Mouse (Mus musculus) limb, embryonic 10.5 days (tissue): Measurements from ENCODE around the gene Tesk1. TPM values are rescaled to one million over a fixed set of nuclear protein-coding genes. Genes with fewer than 3 reads are reported as not detected.

Source experiments
- DNase-seq: peaks from one replicate; pipeline ENCODE4 v3.0.0-alpha.2; 2017; ENCODE audit warnings: low spot score
- H3K27ac ChIP-seq: fragments of 300-500 bp; sonication (generic); 2 replicates; pipeline ENCODE4 v1.5.1; 2016; ENCODE audit warnings: mild to moderate bottlenecking
- H3K27me3 ChIP-seq: fragments of 300-500 bp; sonication (generic); 2 replicates; pipeline ENCODE4 v1.6.1; 2016; ENCODE audit warnings: low read depth, mild to moderate bottlenecking; ENCODE audit not compliant: poor library complexity, severe bottlenecking
- H3K36me3 ChIP-seq: fragments of 300-500 bp; sonication (generic); 2 replicates; pipeline ENCODE4 v1.6.1; 2016; ENCODE audit warnings: mild to moderate bottlenecking, moderate library complexity
- H3K4me1 ChIP-seq: fragments of 300-500 bp; sonication (generic); 2 replicates; pipeline ENCODE4 v1.6.1; 2016
- H3K4me3 ChIP-seq: fragments of 300-500 bp; sonication (generic); 2 replicates; pipeline ENCODE4 v1.5.1; 2016; ENCODE audit warnings: mild to moderate bottlenecking, moderate library complexity
- H3K9me3 ChIP-seq: fragments of 300-500 bp; sonication (generic); replicated peaks from 2 replicates; pipeline ENCODE4 v1.6.1; 2016; ENCODE audit warnings: mild to moderate bottlenecking
- WGBS: fragments of 180-500 bp; shearing (Covaris S2); methylation state at CpG from one replicate; pipeline ENCODE4 v1.1.7; 2016; 5-methylcytosine and 5-hydroxymethylcytosine counted together
- polyA plus RNA-seq: library from polyadenylated mRNA; unstranded; fragments of >200 nt; fragmentation: Nextera tagmentation; extraction: Ambion mirVana; gene quantifications from 2 replicates; pipeline ENCODE4 v1.2.1, GENCODE M21; 2016

Tesk1 gene
- polyA plus RNA-seq, 1 experiment from 2014 or later, result 9.7 TPM

DNA sequence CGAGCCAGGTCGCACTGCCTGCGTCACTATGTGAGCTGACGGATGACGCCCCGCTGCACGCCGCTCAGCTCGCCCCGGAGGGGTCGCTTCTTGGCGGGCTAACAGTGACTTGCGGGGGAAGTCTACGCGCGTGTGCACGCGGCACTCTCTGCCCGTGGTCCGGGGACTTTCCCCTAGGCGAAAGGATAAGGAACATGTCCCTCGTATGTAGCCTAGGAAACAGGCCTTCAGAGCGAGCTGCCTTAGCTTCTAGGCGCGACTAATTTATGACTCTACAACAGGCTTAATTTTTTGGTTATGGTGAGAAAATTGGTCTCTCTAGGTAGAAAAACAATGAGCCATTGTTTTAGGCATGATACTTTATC lies 51.1 kb downstream of the Tesk1 start, which contains the start of gene Ccdc107:
TSS of gene Ccdc107 (plus strand) at position 80 of the 365 bp plus-strand sequence.
- peak; percentile 89 for DNase-seq
- Histone ChIP-seq H3K36me3 (peaks cover 26% of the 10 kb centered on the region), H3K9me3 (no peaks in the 10 kb centered on the region), H3K27me3 (no peaks in the 10 kb centered on the region), H3K4me1 (peaks cover 19% of the 10 kb centered on the region), H3K4me3 (peak within 1 kb of the TSS; percentile 79), H3K27ac (peak within 1 kb of the TSS; percentile 92)
- under 1% methylated on average over 25 of the region's 25 CpGs for WGBS

- Histone ChIP-seq H3K36me3 (peaks cover 27% of the 10 kb centered on the region), H3K27ac (peak overlapping the region; percentile 92), H3K9me3 (no peaks in the 10 kb centered on the region), H3K4me1 (peaks cover 24% of the 10 kb centered on the region), H3K4me3 (peak overlapping the region; percentile 79), H3K27me3 (no peaks in the 10 kb centered on the region)
- peak; percentile 99 for DNase-seq
- WGBS, result under 1% methylated on average over 47 of the region's 47 CpGs
These were observed 51.6 kb downstream of the Tesk1 start for GRCm38 (mm10) chr4:43493186-43493845.

DNA sequence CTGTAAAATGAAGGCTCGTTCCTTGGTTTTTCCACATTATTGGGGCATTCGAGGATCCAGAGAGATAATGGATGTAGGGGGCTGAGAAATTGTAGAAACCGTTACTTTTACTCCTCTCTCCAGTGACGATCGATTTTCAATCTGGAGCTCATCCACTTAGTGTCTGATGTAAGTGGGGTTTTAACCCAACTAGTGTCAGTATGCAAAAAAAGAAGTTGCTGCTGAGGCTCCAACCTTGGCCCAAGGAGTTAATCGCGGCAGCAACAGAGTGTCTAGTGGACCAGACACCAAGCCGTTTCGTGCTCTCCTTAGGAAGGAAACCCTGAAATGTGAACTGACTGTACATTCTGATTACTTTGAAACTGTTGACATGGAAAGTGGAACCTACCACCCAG lies 52.1 kb downstream of the Tesk1 start:
- peaks cover 27% of the 10 kb centered on the region for H3K36me3 ChIP-seq
- no peak for DNase-seq
- H3K27me3 ChIP-seq, result no peaks in the 10 kb centered on the region
- H3K9me3 ChIP-seq, result no peaks in the 10 kb centered on the region
- 5% methylated on average over 9 of the region's 9 CpGs for WGBS
- H3K27ac ChIP-seq, result peak overlapping the region; percentile 92
- H3K4me3 ChIP-seq, result peak overlapping the region; percentile 79
- H3K4me1 ChIP-seq, result peaks cover 29% of the 10 kb centered on the region

GRCm38 (mm10) chr4:43496587-43496986 lies 54.8 kb downstream of the Tesk1 start:
- no peak overlapping the region for H3K27ac ChIP-seq
- H3K9me3 ChIP-seq, result no peaks in the 10 kb centered on the region
- H3K27me3 ChIP-seq, result peaks cover 12% of the 10 kb centered on the region
- H3K4me3 ChIP-seq, result no peak overlapping the region
- WGBS, result 64% methylated on average over 6 of the region's 6 CpGs
- no peak for DNase-seq
- H3K4me1 ChIP-seq, result peaks cover 35% of the 10 kb centered on the region
- peaks cover 27% of the 10 kb centered on the region for H3K36me3 ChIP-seq

GRCm38 (mm10) chr4:43497405-43497804 lies 55.7 kb downstream of the Tesk1 start:
- H3K36me3 ChIP-seq, result peaks cover 27% of the 10 kb centered on the region
- no peak overlapping the region for H3K27ac ChIP-seq
- peaks cover 35% of the 10 kb centered on the region for H3K4me1 ChIP-seq
- 94% methylated on average over 8 of the region's 8 CpGs for WGBS
- H3K27me3 ChIP-seq, result peaks cover 18% of the 10 kb centered on the region
- DNase-seq, result no peak
- no peaks in the 10 kb centered on the region for H3K9me3 ChIP-seq
- H3K4me3 ChIP-seq, result no peak overlapping the region

Other genes starting within 250 kb of the Tesk1 start
- 0.14 and 0.45 TPM in 2 replicates for gene Atp8b5, start 174.8 kb upstream of the Tesk1 start, polyA plus RNA-seq
- gene Rusc2, start 60.0 kb upstream of the Tesk1 start, polyA plus RNA-seq, result 3.4 and 5.8 TPM in 2 replicates
- 0.18 TPM in 1 of 2 replicates, not detected in the other for gene Fam166b, start 12.8 kb upstream of the Tesk1 start, polyA plus RNA-seq
- 2.0 and 2.3 TPM in 2 replicates for gene Cd72, start 12.7 kb downstream of the Tesk1 start, polyA plus RNA-seq
- gene Sit1, start 41.8 kb downstream of the Tesk1 start, polyA plus RNA-seq, result not detected in 2 replicates
- 44.3 and 50.8 TPM in 2 replicates for gene Ccdc107, start 51.0 kb downstream of the Tesk1 start, polyA plus RNA-seq
- 45.1 and 49.8 TPM in 2 replicates for gene Arhgef39, start 57.8 kb downstream of the Tesk1 start, polyA plus RNA-seq
- 1.0 and 1.3 TPM in 2 replicates for gene Car9, start 65.0 kb downstream of the Tesk1 start, polyA plus RNA-seq
- 45.4 and 60.0 TPM in 2 replicates for gene Tpm2, start 81.8 kb downstream of the Tesk1 start, polyA plus RNA-seq
- gene Creb3, start 120.4 kb downstream of the Tesk1 start, polyA plus RNA-seq, result 27.3 and 40.5 TPM in 2 replicates
- 46.8 and 51.1 TPM in 2 replicates for gene Tln1, start 120.8 kb downstream of the Tesk1 start, polyA plus RNA-seq
- gene Rgp1, start 136.8 kb downstream of the Tesk1 start, polyA plus RNA-seq, result 22.7 and 30.0 TPM in 2 replicates
- gene Gba2, start 136.9 kb downstream of the Tesk1 start, polyA plus RNA-seq, result 24.3 and 29.2 TPM in 2 replicates
- gene Msmp, start 142.6 kb downstream of the Tesk1 start, polyA plus RNA-seq, result 0.44 TPM in 1 of 2 replicates, not detected in the other
- gene Npr2, start 190.0 kb downstream of the Tesk1 start, polyA plus RNA-seq, result 2.8 and 4.8 TPM in 2 replicates
- gene Spag8, start 211.7 kb downstream of the Tesk1 start, polyA plus RNA-seq, result 1.0 and 1.2 TPM in 2 replicates
- gene Hint2, start 214.5 kb downstream of the Tesk1 start, polyA plus RNA-seq, result 61.9 and 66.4 TPM in 2 replicates
- gene Tmem8b, start 227.0 kb downstream of the Tesk1 start, polyA plus RNA-seq, result 2.2 and 3.4 TPM in 2 replicates
- gene Fam221b, start 227.2 kb downstream of the Tesk1 start, polyA plus RNA-seq, result 1.6 and 1.7 TPM in 2 replicates